Mouse (Mus musculus) liver, adult 2 months (tissue): ENCODE results near the gene Pak7. TPM values are rescaled to one million over a fixed set of nuclear protein-coding genes. Genes with fewer than 3 reads are reported as not detected.

Experiments
- DNase-seq: peaks from one replicate; pipeline ENCODE4 v3.0.0-alpha.2; 2011; ENCODE audit warnings: low read depth, low spot score; ENCODE audit errors: extremely low read depth
- H3K27ac ChIP-seq: fragments of 200-500 bp; replicated peaks from 2 replicates; pipeline ENCODE4 v1.5.1; 2012; ENCODE audit warnings: low read depth, mild to moderate bottlenecking, control low read depth, inconsistent platforms, low read length; ENCODE audit not compliant: insufficient read depth
- H3K27me3 ChIP-seq: fragments of 200-500 bp; 2 replicates; pipeline ENCODE4 v1.6.1; 2012; ENCODE audit warnings: mild to moderate bottlenecking, moderate library complexity, low read length, inconsistent platforms; ENCODE audit not compliant: control insufficient read depth, insufficient read depth
- H3K36me3 ChIP-seq: fragments of 200-500 bp; 2 replicates; pipeline ENCODE4 v1.6.1; 2012; ENCODE audit warnings: low read length, inconsistent platforms; ENCODE audit not compliant: control insufficient read depth, insufficient read depth
- H3K4me1 ChIP-seq: fragments of 200-500 bp; 2 replicates; pipeline ENCODE4 v1.6.1; 2011; ENCODE audit warnings: low read length; ENCODE audit not compliant: control insufficient read depth, insufficient read depth
- H3K4me3 ChIP-seq: fragments of 200-500 bp; 2 replicates; pipeline ENCODE4 v1.5.1; 2011; ENCODE audit warnings: low read depth, mild to moderate bottlenecking, control low read depth, low read length, moderate library complexity; ENCODE audit not compliant: insufficient read depth
- H3K79me2 ChIP-seq: fragments of 200-500 bp; 2 replicates; pipeline ENCODE4 v1.6.1; 2012; ENCODE audit warnings: inconsistent platforms, mild to moderate bottlenecking, low read length, moderate library complexity; ENCODE audit not compliant: control insufficient read depth, insufficient read depth
- H3K9ac ChIP-seq: fragments of 200-500 bp; 2 replicates; pipeline ENCODE4 v1.6.1; 2012; ENCODE audit warnings: low read depth, mild to moderate bottlenecking, control low read depth, inconsistent platforms, low read length
- CTCF ChIP-seq: fragments of 200-500 bp; IDR thresholded peaks from 2 replicates; pipeline ENCODE4 v1.5.1; 2011; ENCODE audit warnings: low read depth, low read length, control low read depth
- POLR2A ChIP-seq: fragments of 200-500 bp; IDR thresholded peaks from 2 replicates; pipeline ENCODE4 v1.6.1; 2011; ENCODE audit warnings: low read length, control low read depth; ENCODE audit not compliant: insufficient read depth; ENCODE audit errors: extremely low read depth
- WGBS: fragments of 180-500 bp; shearing (Covaris S2); methylation state at CpG from one replicate; pipeline ENCODE4 v1.1.7; 2018; 5-methylcytosine and 5-hydroxymethylcytosine counted together
- polyA plus RNA-seq: library from polyadenylated mRNA; depleted of rRNA; stranded (reverse); fragments of >200 nt; gene quantifications from 2 replicates; pipeline ENCODE4 v1.2.3, GENCODE M21; 2012
- total RNA-seq: library from RNA; depleted of rRNA; stranded (reverse); fragments of >200 nt; gene quantifications from 2 replicates; pipeline ENCODE4 v1.2.3, GENCODE M21; 2014

The Pak7 gene
- total and polyA plus RNA-seq, 2 experiments, result not detected

GRCm38 (mm10) chr2:136325646-136326045, 62.1 kb downstream of the Pak7 start:
- no peaks in the 10 kb centered on the region for H3K36me3 ChIP-seq
- no peaks in the 10 kb centered on the region for H3K27me3 ChIP-seq
- no peak for DNase-seq
- TF ChIP-seq POLR2A (no peak), CTCF (no peak)
- no peak overlapping the region for H3K27ac ChIP-seq
- H3K4me3 ChIP-seq, result no peak overlapping the region
- no peak overlapping the region for H3K9ac ChIP-seq
- H3K79me2 ChIP-seq, result no peaks in the 10 kb centered on the region
- WGBS, result 84% methylated on average over 4 of the region's 4 CpGs
- H3K4me1 ChIP-seq, result no peaks in the 10 kb centered on the region

GRCm38 (mm10) chr2:136309313-136309712, 78.5 kb downstream of the Pak7 start:
- H3K79me2 ChIP-seq, result no peaks in the 10 kb centered on the region
- no peaks in the 10 kb centered on the region for H3K4me1 ChIP-seq
- WGBS, result 80% methylated on average over 3 of the region's 3 CpGs
- DNase-seq, result no peak
- no peak overlapping the region for H3K4me3 ChIP-seq
- TF ChIP-seq CTCF (no peak), POLR2A (no peak)
- H3K27me3 ChIP-seq, result no peaks in the 10 kb centered on the region
- H3K27ac ChIP-seq, result no peak overlapping the region
- H3K36me3 ChIP-seq, result no peaks in the 10 kb centered on the region
- H3K9ac ChIP-seq, result no peak overlapping the region

DNA sequence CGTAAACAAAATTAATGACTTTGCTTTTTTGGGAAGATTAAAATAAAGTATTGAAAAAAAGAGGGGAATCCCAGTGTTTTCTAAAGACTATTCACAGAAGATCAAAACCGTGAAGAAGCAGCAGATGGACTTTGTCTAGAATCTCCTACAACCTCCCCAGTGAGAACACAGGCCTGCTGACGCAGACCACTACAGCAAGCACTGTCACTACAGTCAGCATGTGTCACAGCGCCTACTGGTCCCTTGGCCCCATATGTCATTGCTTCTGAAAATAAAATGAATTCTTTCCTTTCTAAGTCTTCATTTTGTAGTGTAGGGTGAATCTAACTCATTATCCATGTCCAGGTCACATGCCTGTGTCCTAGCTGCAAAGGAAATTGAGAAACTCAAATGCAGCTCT, 79.0 kb downstream of the Pak7 start:
- no peak overlapping the region for H3K9ac ChIP-seq
- 91% methylated on average over 4 of the region's 4 CpGs for WGBS
- H3K27me3 ChIP-seq, result no peaks in the 10 kb centered on the region
- TF ChIP-seq POLR2A, result no peak
- no peak for TF ChIP-seq CTCF
- H3K27ac ChIP-seq, result no peak overlapping the region
- H3K36me3 ChIP-seq, result no peaks in the 10 kb centered on the region
- no peaks in the 10 kb centered on the region for H3K79me2 ChIP-seq
- H3K4me1 ChIP-seq, result no peaks in the 10 kb centered on the region
- H3K4me3 ChIP-seq, result no peak overlapping the region
- no peak for DNase-seq

- Histone ChIP-seq H3K36me3 (no peaks in the 10 kb centered on the region), H3K27me3 (no peaks in the 10 kb centered on the region), H3K27ac (no peak overlapping the region), H3K4me1 (no peaks in the 10 kb centered on the region), H3K9ac (no peak overlapping the region), H3K79me2 (no peaks in the 10 kb centered on the region), H3K4me3 (no peak overlapping the region)
- DNase-seq, result no peak
- 77% methylated on average over 2 of the region's 2 CpGs for WGBS
- TF ChIP-seq CTCF (no peak), POLR2A (no peak)
These were observed 85.6 kb downstream of the Pak7 start for GRCm38 (mm10) chr2:136302201-136302600.

DNA sequence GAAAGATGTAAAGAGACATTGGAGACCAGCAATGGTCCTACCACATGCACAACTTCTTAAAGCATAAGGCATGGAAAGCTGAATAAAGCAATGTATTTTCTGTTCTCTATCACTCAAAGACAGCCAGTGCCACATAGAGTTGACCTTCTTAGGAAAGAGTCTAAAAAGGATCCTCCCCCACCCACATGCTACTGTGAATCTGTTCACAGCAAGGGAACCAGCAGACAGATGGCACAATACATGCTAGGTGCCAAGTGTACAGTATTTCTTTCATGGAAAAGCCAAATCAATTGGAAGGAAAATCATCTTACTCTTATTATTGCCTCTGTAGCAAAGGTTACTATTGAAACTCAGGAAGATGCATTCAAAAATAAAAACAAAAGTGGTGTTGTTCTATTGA, 86.4 kb downstream of the Pak7 start:
- Histone ChIP-seq H3K79me2 (no peaks in the 10 kb centered on the region), H3K4me1 (no peaks in the 10 kb centered on the region), H3K27me3 (no peaks in the 10 kb centered on the region), H3K36me3 (no peaks in the 10 kb centered on the region), H3K27ac (no peak overlapping the region), H3K4me3 (no peak overlapping the region), H3K9ac (no peak overlapping the region)
- DNase-seq, result no peak
- TF ChIP-seq POLR2A (no peak), CTCF (no peak)

- H3K9ac ChIP-seq, result no peak overlapping the region
- no peaks in the 10 kb centered on the region for H3K36me3 ChIP-seq
- no peaks in the 10 kb centered on the region for H3K79me2 ChIP-seq
- no peaks in the 10 kb centered on the region for H3K27me3 ChIP-seq
- no peak overlapping the region for H3K4me3 ChIP-seq
- no peak overlapping the region for H3K27ac ChIP-seq
- WGBS, result 65% methylated on average over 1 of the region's 1 CpGs
- no peaks in the 10 kb centered on the region for H3K4me1 ChIP-seq
- no peak for DNase-seq
- TF ChIP-seq POLR2A, result no peak
- TF ChIP-seq CTCF, result no peak
These were observed 90.4 kb downstream of the Pak7 start for GRCm38 (mm10) chr2:136297371-136297770.
